Mouse (Mus musculus) brain, adult 2 months (tissue): ENCODE measurements at regions not wholly inside any gene's neighbourhood (a gene's known extent, or its start where the extent isn't known, plus 50 kb on each side); places are given as distances from the start of the nearest gene placed in this dataset.

Experiments
- DNase-seq: peaks from one replicate; pipeline ENCODE4 v3.0.0; 2011; ENCODE audit warnings: low read depth, low spot score

DNA sequence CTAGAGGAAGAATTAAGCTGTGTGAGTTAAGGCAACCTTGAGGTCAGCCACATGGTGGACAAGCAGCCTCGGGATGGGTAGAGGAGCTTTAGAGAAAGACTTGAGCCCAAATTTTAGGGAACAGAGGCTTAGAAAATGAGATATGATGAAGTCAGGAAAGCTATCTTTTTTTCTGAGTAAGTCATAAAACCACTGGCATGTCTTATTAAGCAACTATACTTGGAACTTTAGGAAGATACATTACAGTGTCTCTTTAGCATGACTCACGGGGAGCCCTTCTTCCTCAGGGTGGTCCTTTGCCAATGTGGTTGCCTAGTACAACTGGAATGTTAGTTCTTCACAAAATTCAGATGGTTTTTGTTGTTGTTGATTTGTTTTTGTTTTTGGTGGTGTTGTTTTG is 992.1 kb upstream of the Tmprss15 start:
- DNase-seq: no peak

DNA sequence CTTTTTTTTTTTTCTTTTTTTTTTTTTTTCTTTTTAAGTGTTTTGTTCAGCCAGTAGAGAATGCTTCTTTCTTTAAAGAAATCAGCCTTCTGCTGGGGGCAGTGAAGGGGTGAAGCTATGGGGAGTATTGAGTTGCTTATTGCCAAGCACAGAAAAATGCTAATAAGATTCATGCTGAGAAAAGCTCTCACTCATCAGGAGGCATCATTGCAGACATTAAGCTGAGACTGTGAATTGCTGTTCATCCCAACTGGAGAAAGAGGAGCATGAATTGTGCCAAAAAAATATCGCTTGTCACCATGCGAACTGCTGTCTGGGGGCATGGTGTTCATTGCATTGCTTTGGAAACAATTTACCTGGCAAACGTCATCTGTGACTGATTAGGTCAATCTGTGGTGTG is 982.8 kb upstream of the Tmprss15 start:
- peak; percentile 14 for DNase-seq
